ENCODE assay signal across 29 mouse cellular contexts in the genomic region with DNA sequence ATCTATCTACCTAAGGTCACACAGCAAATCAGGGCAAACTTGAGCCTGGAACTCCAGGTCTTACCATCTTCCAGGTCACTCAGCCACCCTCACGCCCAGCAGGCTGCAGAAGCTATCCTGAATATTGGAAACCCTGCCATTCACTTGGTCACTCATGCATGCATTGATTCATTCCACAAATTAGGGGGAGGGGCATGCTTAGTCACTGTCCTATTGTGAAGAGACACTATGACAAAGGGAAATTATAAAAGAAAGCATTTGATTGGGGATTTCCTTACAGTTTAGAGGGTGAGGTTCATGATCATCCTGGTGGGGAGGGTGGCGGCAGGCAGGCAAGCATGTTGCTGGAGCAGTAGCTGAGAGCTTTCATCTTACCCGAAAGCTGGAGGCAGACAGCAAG. TPM values are rescaled to one million over a fixed set of nuclear protein-coding genes. Genes with fewer than 3 reads are reported as not detected.
DNase-seq lines count a peak whose midpoint lies in the region; ATAC-seq lines count a peak whose summit lies in the region.
"Had no signal": no experiment of that assay in that cellular context is flagged by ENCODE, and none has a peak within 500 bp of the region (broad histone marks: within the 10 kb centered on the region; RNA-seq: fewer than 3 reads in every experiment).

No protein-coding gene starts in this region.

- WGBS in heart, embryonic 10.5 days = 82% methylated on average over 3 of the region's 3 CpGs
- 50% methylated on average over 3 of the region's 3 CpGs for WGBS in hindbrain, embryonic 12.5 days
- 46% methylated on average over 3 of the region's 3 CpGs for WGBS in hindbrain, embryonic 16.5 days
- whole genome bisulfite sequencing in kidney, embryonic 15.5 days = 65% methylated on average over 3 of the region's 3 CpGs

- peaks cover 55% of the 10 kb centered on the region for H3K4me1 ChIP-seq in heart, embryonic 10.5 days
- H3K4me1 ChIP-seq in hindbrain, embryonic 12.5 days = peaks cover 51% of the 10 kb centered on the region
- peaks cover 17% of the 10 kb centered on the region for H3K4me1 ChIP-seq in hindbrain, embryonic 16.5 days (ENCODE audit: control insufficient read depth, insufficient read depth, low read depth, low read length)
- H3K4me1 ChIP-seq in kidney, embryonic 15.5 days = peaks cover 53% of the 10 kb centered on the region

- 0 out of 2 replicates have a peak overlapping the region, but pooled peaks have one; percentile 4 for H3K27ac ChIP-seq in heart, embryonic 10.5 days
- 0 out of 2 replicates have a peak overlapping the region, but pooled peaks have one; percentile 48 for H3K27ac ChIP-seq in hindbrain, embryonic 12.5 days
- no peak overlapping the region for H3K27ac ChIP-seq in hindbrain, embryonic 16.5 days (ENCODE audit: low read depth, low read length)
- no peak overlapping the region for H3K27ac ChIP-seq in kidney, embryonic 15.5 days
- H3K27ac ChIP-seq: embryonic facial prominence, embryonic 12.5 days; embryonic facial prominence, embryonic 15.5 days; forebrain, embryonic 15.5 days; intestine, embryonic 15.5 days had no signal

- H3K9ac ChIP-seq in hindbrain, embryonic 12.5 days = no peak overlapping the region
- no peak overlapping the region for H3K9ac ChIP-seq in hindbrain, embryonic 16.5 days (ENCODE audit: low read depth, low read length)
- H3K9ac ChIP-seq in kidney, embryonic 15.5 days = no peak overlapping the region
- H3K9ac ChIP-seq: embryonic facial prominence, embryonic 12.5 days; embryonic facial prominence, embryonic 15.5 days; forebrain, embryonic 15.5 days; intestine, embryonic 15.5 days had no signal

- H3K9me3 ChIP-seq in heart, embryonic 10.5 days = no peaks in the 10 kb centered on the region
- H3K9me3 ChIP-seq in hindbrain, embryonic 12.5 days (replicated peaks) = no peaks in the 10 kb centered on the region
- no peaks in the 10 kb centered on the region for H3K9me3 ChIP-seq in hindbrain, embryonic 16.5 days (ENCODE audit: control insufficient read depth, low read length)
- no peaks in the 10 kb centered on the region for H3K9me3 ChIP-seq in kidney, embryonic 15.5 days (replicated peaks)
- H3K9me3 ChIP-seq: embryonic facial prominence, embryonic 12.5 days; embryonic facial prominence, embryonic 15.5 days; forebrain, embryonic 15.5 days; intestine, embryonic 15.5 days had no signal

- no peak overlapping the region for H3K4me3 ChIP-seq in heart, embryonic 10.5 days
- H3K4me3 ChIP-seq in hindbrain, embryonic 12.5 days = no peak overlapping the region
- H3K4me3 ChIP-seq in hindbrain, embryonic 16.5 days (ENCODE audit: low read length) = no peak overlapping the region
- H3K4me3 ChIP-seq in kidney, embryonic 15.5 days (replicated peaks) = no peak overlapping the region
- H3K4me3 ChIP-seq: embryonic facial prominence, embryonic 12.5 days; embryonic facial prominence, embryonic 15.5 days; forebrain, embryonic 15.5 days; heart, adult 2 months; intestine, embryonic 15.5 days had no signal

- DNase-seq in heart, embryonic 10.5 days (ENCODE audit: low spot score) = no peak
- DNase-seq in heart, adult 11 months = no peak
- DNase-seq in brain, adult 2 months (ENCODE audit: low read depth, low spot score) = peak; percentile 43
- peak; percentile 85 for DNase-seq in retina, embryonic 14.5 days (ENCODE audit: low spot score)
- DNase-seq: adrenal gland, postnatal 10 days; adrenal gland, postnatal 36 days; cerebellum, adult 11 months; cerebellum, adult 2 months; cerebellum, adult 9-11 months; cerebellum, postnatal 25 days; gastrocnemius, postnatal 14 days; heart, adult 2 months; kidney, adult 11 months had no signal

- no peaks in the 10 kb centered on the region for H3K27me3 ChIP-seq in heart, embryonic 10.5 days (ENCODE audit: insufficient read depth, poor library complexity, severe bottlenecking)
- no peaks in the 10 kb centered on the region for H3K27me3 ChIP-seq in hindbrain, embryonic 12.5 days
- no peaks in the 10 kb centered on the region for H3K27me3 ChIP-seq in hindbrain, embryonic 16.5 days (replicated peaks; ENCODE audit: control insufficient read depth, insufficient read depth, low read length)
- H3K27me3 ChIP-seq in kidney, embryonic 15.5 days = no peaks in the 10 kb centered on the region
- H3K27me3 ChIP-seq: embryonic facial prominence, embryonic 12.5 days; embryonic facial prominence, embryonic 15.5 days; forebrain, embryonic 15.5 days; intestine, embryonic 15.5 days; Patski had no signal

- H3K4me2 ChIP-seq in hindbrain, embryonic 12.5 days (replicated peaks) = no peak overlapping the region
- no peak overlapping the region for H3K4me2 ChIP-seq in hindbrain, embryonic 16.5 days (ENCODE audit: low read length)
- H3K4me2 ChIP-seq in kidney, embryonic 15.5 days = no peak overlapping the region
- H3K4me2 ChIP-seq: embryonic facial prominence, embryonic 12.5 days; embryonic facial prominence, embryonic 15.5 days; forebrain, embryonic 15.5 days; heart, embryonic 11.5 days; intestine, embryonic 15.5 days had no signal

- 0 out of 2 replicates have a peak, but pooled peaks cover 2% of the 10 kb centered on the region for H3K36me3 ChIP-seq in heart, embryonic 10.5 days
- peaks cover 22% of the 10 kb centered on the region for H3K36me3 ChIP-seq in hindbrain, embryonic 12.5 days
- H3K36me3 ChIP-seq in hindbrain, embryonic 16.5 days (ENCODE audit: control insufficient read depth, insufficient read depth, low read length) = 0 out of 2 replicates have a peak, but pooled peaks cover 9% of the 10 kb centered on the region
- no peaks in the 10 kb centered on the region for H3K36me3 ChIP-seq in kidney, embryonic 15.5 days
- H3K36me3 ChIP-seq: embryonic facial prominence, embryonic 12.5 days; embryonic facial prominence, embryonic 15.5 days; forebrain, embryonic 15.5 days; intestine, embryonic 15.5 days had no signal

- ATAC-seq in hindbrain, embryonic 12.5 days (ENCODE audit: low FRiP score) = no peak
- no peak for ATAC-seq in hindbrain, embryonic 16.5 days
- ATAC-seq in megakaryocyte-erythroid progenitor cell, adult 5-6 weeks (replicated peaks; ENCODE audit: low FRiP score, low TSS enrichment, poor library complexity, severe bottlenecking) = no peak
- no peak for ATAC-seq in kidney, embryonic 15.5 days (replicated peaks; ENCODE audit: low FRiP score)
- ATAC-seq: forebrain, embryonic 15.5 days; intestine, embryonic 15.5 days; Patski had no signal

RNA-seq across cellular contexts. Expression of a gene that starts 23.7 kb away (rescaled TPM):
- 133 and 186 TPM in 2 replicates for polyA plus RNA-seq in heart, embryonic 10.5 days (2016; fragmentation: Nextera tagmentation; extraction: Ambion mirVana)
- 112 and 123 TPM in 2 replicates for polyA plus RNA-seq in hindbrain, embryonic 12.5 days (2016; fragmentation: Nextera tagmentation; extraction: Ambion mirVana)
- polyA plus RNA-seq in hindbrain, embryonic 16.5 days (2015; fragmentation: Nextera tagmentation; extraction: Ambion mirVana) = 54.2 and 63.0 TPM in 2 replicates
- 215 and 248 TPM in 2 replicates for total RNA-seq in megakaryocyte-erythroid progenitor cell, adult 5-6 weeks (2014; fragmentation: Nextera tagmentation)
- 185 and 248 TPM in 2 replicates for total RNA-seq in megakaryocyte-erythroid progenitor cell, adult 5-6 weeks (2017)
- polyA plus RNA-seq in kidney, embryonic 15.5 days (2015; fragmentation: Nextera tagmentation; extraction: Ambion mirVana) = 162 and 184 TPM in 2 replicates

RNA-seq across cellular contexts. Expression of a gene that starts 24.9 kb away (rescaled TPM):
- polyA plus RNA-seq in heart, embryonic 10.5 days (2016; fragmentation: Nextera tagmentation; extraction: Ambion mirVana) = 5.7 and 7.1 TPM in 2 replicates
- polyA plus RNA-seq in hindbrain, embryonic 12.5 days (2016; fragmentation: Nextera tagmentation; extraction: Ambion mirVana) = 8.8 and 9.3 TPM in 2 replicates
- polyA plus RNA-seq in hindbrain, embryonic 16.5 days (2015; fragmentation: Nextera tagmentation; extraction: Ambion mirVana) = 6.0 and 8.2 TPM in 2 replicates
- 38.3 and 46.8 TPM in 2 replicates for total RNA-seq in megakaryocyte-erythroid progenitor cell, adult 5-6 weeks (2014; fragmentation: Nextera tagmentation)
- 16.0 and 23.3 TPM in 2 replicates for total RNA-seq in megakaryocyte-erythroid progenitor cell, adult 5-6 weeks (2017)
- 2.9 and 3.4 TPM in 2 replicates for polyA plus RNA-seq in kidney, embryonic 15.5 days (2015; fragmentation: Nextera tagmentation; extraction: Ambion mirVana)

RNA-seq across cellular contexts. Expression of a gene that starts 29.5 kb away (rescaled TPM):
- not detected in 2 replicates for polyA plus RNA-seq in heart, embryonic 10.5 days (2016; fragmentation: Nextera tagmentation; extraction: Ambion mirVana)
- polyA plus RNA-seq in hindbrain, embryonic 12.5 days (2016; fragmentation: Nextera tagmentation; extraction: Ambion mirVana) = 0.32 TPM in 1 of 2 replicates, not detected in the other
- polyA plus RNA-seq in hindbrain, embryonic 16.5 days (2015; fragmentation: Nextera tagmentation; extraction: Ambion mirVana) = not detected in 2 replicates
- total RNA-seq in megakaryocyte-erythroid progenitor cell, adult 5-6 weeks (2014; fragmentation: Nextera tagmentation) = not detected in 2 replicates
- not detected in 2 replicates for total RNA-seq in megakaryocyte-erythroid progenitor cell, adult 5-6 weeks (2017)
- polyA plus RNA-seq in kidney, embryonic 15.5 days (2015; fragmentation: Nextera tagmentation; extraction: Ambion mirVana) = 0.87 and 0.95 TPM in 2 replicates
- total RNA-seq: common myeloid progenitor, adult 5-6 weeks; heart, adult 2 months; hematopoietic stem cell, adult 5-6 weeks had no signal
- polyA plus RNA-seq: C2C12; forebrain, embryonic 11.5 days; forebrain, embryonic 15.5 days; heart, embryonic 11.5 days; heart, embryonic 14.5 days; heart, postnatal 0 days had no signal

RNA-seq across cellular contexts. Expression of a gene that starts 53.3 kb away (rescaled TPM):
- polyA plus RNA-seq in heart, embryonic 10.5 days (2016; fragmentation: Nextera tagmentation; extraction: Ambion mirVana) = 148 and 184 TPM in 2 replicates
- 14.5 and 15.3 TPM in 2 replicates for polyA plus RNA-seq in hindbrain, embryonic 12.5 days (2016; fragmentation: Nextera tagmentation; extraction: Ambion mirVana)
- polyA plus RNA-seq in hindbrain, embryonic 16.5 days (2015; fragmentation: Nextera tagmentation; extraction: Ambion mirVana) = 12.3 and 12.4 TPM in 2 replicates
- 0.50 and 0.52 TPM in 2 replicates for total RNA-seq in megakaryocyte-erythroid progenitor cell, adult 5-6 weeks (2014; fragmentation: Nextera tagmentation)
- total RNA-seq in megakaryocyte-erythroid progenitor cell, adult 5-6 weeks (2017) = 0.11 TPM in 1 of 2 replicates, not detected in the other
- polyA plus RNA-seq in kidney, embryonic 15.5 days (2015; fragmentation: Nextera tagmentation; extraction: Ambion mirVana) = 109 and 111 TPM in 2 replicates

Comparison
In these comparisons a context has a peak if more than half of its experiments do, and no peak if none do; other contexts are left out.
1. H3K27ac ChIP-seq: peak in heart, embryonic 10.5 days (single experiment) and hindbrain, embryonic 12.5 days (single experiment); none in hindbrain, embryonic 16.5 days (single experiment) and kidney, embryonic 15.5 days (single experiment).
2. DNase-seq: peak in brain, adult 2 months (single experiment) and retina, embryonic 14.5 days (single experiment); none in heart, embryonic 10.5 days (single experiment) and heart, adult 11 months (single experiment).